In genomic region chr11:104661531-104662205, GRCm38 (mm10) we compare ENCODE assay signal across 10 mouse cellular contexts. TPM values are rescaled to one million over a fixed set of nuclear protein-coding genes. Genes with fewer than 3 reads are reported as not detected.
A peak's percentile ranks its signal among the peaks of the same experiment; 100 is the strongest.
DNase-seq lines count a peak whose midpoint lies in the region; TF ChIP-seq lines count a peak whose summit lies in the region.
"Had no signal": no experiment of that assay in that cellular context is flagged by ENCODE, and none has a peak within 500 bp of the region (broad histone marks: within the 10 kb centered on the region; RNA-seq: fewer than 3 reads in every experiment).

No protein-coding gene starts in this region.

- intact Hi-C loops in left cerebral cortex, postnatal 25 days (cut with DNase I) = no loop called here
- intact Hi-C loops in left cerebral cortex, postnatal 36 days (cut with DNase I) = no loop called here

- no peak overlapping the region for H3K4me3 ChIP-seq in layer of hippocampus, adult 2 months
- H3K4me3 ChIP-seq: embryonic facial prominence, embryonic 12.5 days; heart, adult 2 months; midbrain, embryonic 15.5 days had no signal

- TF ChIP-seq CTCF in layer of hippocampus, adult 2 months (conservative IDR thresholded peaks at IDR 0.05) = peak; percentile 73

- H3K27ac ChIP-seq in layer of hippocampus, adult 2 months = no peak overlapping the region
- H3K27ac ChIP-seq: embryonic facial prominence, embryonic 12.5 days; heart, adult 2 months; midbrain, embryonic 15.5 days had no signal

- DNase-seq in left cerebral cortex, postnatal 25 days (ENCODE audit: low spot score in 2 of 2) = peak; percentile 16 to 46
- no peak for DNase-seq in left cerebral cortex, postnatal 36 days (ENCODE audit: low spot score in 2 of 2)
- DNase-seq in T-cell, adult 2 months (ENCODE audit: low spot score) = peak; percentile 70
- peak; percentile 18 to 24 for DNase-seq in layer of hippocampus, adult 2 months (ENCODE audit: low spot score in 2 of 2)
- DNase-seq in thymus, adult 18-20 months = peak; percentile 20 to 45
- DNase-seq in retina, embryonic 14.5 days (ENCODE audit: low spot score) = no peak
- no peak for DNase-seq in kidney, postnatal 14 days
- DNase-seq: heart, adult 2 months had no signal

RNA-seq across cellular contexts. Expression of gene Gm11639, which starts 23.8 kb away (rescaled TPM):
- 1 to 10 TPM in 1 of 2 experiments, under 1 TPM in 1; 0.80 to 1.1 TPM for total RNA-seq in left cerebral cortex, postnatal 25 days (2021)
- under 1 TPM; 0.49 to 0.91 TPM for total RNA-seq in left cerebral cortex, postnatal 36 days (2021)
- total RNA-seq in layer of hippocampus, adult 2 months (2021) = under 1 TPM; 0.44 to 0.54 TPM

RNA-seq across cellular contexts. Expression of gene Itgb3, which starts 53.9 kb away (rescaled TPM):
- total RNA-seq in left cerebral cortex, postnatal 25 days (2021) = 1 to 10 TPM; 2.8 to 3.1 TPM
- 1 to 10 TPM; 2.9 to 3.1 TPM for total RNA-seq in left cerebral cortex, postnatal 36 days (2021)
- total RNA-seq in layer of hippocampus, adult 2 months (2021) = 1 to 10 TPM; 1.3 to 1.4 TPM

Comparison
In these comparisons a context has a peak if more than half of its experiments do, and no peak if none do; other contexts are left out.
1. DNase-seq: peak in left cerebral cortex, postnatal 25 days (2 of 2), T-cell, adult 2 months (single experiment), layer of hippocampus, adult 2 months (2 of 2) and thymus, adult 18-20 months (2 of 2); none in left cerebral cortex, postnatal 36 days (0 of 2), retina, embryonic 14.5 days (single experiment) and kidney, postnatal 14 days (single experiment).